Mouse (Mus musculus) cerebellum, adult 11-12 months (tissue): ENCODE results near the gene Kcnmb1.

Experiments
- DNase-seq: peaks from one replicate; pipeline ENCODE4 v3.0.0; 2022

Kcnmb1 gene

DNA sequence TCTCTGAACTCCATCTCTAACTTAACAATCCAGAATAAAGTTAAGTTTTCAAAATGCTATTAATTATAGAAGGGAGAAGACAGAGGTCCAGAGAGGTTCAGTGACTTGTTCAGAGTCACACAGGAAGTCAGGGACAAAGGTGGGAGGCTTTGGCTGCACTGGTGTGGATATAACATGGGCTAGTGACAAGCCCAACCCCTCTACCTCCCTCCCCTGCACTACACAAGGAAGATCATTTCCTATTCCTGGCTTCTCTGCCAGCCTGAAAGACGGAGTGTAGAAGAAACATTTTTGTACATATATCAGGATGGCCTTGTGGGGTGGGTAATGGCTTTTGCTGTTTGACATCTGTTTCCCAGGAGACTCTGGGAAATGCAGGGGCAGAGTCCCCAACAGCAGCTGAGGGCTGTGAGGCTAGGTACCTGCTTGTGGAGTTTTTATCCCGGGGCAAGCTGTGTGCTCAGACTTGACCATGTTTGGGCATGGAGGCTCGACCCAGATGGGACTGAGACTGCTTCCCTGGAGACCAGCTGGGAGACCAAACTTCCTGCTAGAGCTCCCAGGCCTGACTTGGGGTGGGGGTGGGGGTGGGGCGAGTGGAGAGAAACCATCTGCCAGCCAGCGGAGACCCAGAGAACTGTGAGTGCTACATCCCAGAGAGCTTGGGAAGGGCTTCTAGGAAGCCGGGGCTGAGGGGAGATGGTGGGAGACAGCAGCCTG, at the start of gene Kcnmb1:
Gene Kcnmb1, plus strand, starts transcription at position 326 of the 720 bp plus-strand sequence.
- DNase-seq, result no peak

DNA sequence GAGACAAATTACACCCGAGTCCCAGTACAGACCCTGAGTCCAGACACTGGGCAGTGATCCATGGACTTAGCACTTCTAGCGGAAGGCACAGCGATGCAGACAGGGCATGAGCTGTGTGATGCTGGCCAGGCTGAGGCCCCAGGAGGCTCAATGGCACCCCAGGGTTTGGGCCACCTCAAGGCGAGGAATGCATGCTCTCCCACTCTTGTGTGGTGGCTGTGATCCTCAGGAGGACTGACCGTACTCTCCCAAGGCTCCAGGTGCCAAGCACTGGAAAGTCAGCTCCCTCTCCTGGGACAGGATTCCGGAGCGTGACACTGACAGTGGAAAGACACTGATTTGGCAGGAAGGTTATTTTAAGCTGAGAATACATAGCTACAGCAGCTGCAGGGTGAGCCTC, 49.8 kb upstream of the Kcnmb1 start:
- no peak for DNase-seq

DNA sequence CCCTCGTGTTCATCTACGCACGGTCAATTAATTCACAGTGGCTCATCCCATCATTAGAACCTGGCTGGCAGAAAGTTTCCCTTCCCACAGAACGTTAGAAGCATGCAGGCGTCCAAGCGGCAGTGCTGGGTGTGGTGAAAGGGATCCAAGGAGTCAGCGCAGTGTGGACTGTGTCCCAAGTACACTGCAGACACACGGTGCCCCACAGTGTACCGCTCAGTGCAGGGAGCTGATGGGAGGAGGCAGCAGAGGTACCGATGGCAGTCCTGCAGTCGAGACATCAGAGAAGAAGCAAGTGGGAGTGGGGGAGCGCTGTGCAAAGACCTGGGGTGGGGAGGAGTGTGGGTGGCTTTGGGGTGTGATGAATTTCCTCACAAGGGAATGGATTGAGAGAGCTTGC, 48.6 kb upstream of the Kcnmb1 start:
- no peak for DNase-seq

DNA sequence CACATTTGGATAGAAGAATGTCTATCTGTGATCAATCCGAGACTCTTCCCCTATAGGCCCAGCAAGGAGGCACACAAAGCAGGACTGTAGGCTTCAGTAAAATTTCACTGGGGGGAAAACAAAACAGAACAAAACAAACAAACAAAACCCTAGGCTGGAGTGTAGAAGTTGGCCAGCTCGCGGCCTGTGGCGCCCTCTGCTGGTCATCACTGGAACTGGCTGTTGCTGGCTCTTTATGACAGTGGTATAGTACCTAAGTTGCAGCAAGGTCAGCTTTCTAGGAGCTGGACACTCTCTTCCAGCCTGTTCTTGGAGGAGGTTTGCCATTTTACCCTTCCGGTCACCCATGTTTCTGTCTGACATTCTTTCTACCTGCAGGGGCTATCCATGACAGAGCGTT, 45.2 kb upstream of the Kcnmb1 start:
- DNase-seq, result peak; percentile 21

DNA sequence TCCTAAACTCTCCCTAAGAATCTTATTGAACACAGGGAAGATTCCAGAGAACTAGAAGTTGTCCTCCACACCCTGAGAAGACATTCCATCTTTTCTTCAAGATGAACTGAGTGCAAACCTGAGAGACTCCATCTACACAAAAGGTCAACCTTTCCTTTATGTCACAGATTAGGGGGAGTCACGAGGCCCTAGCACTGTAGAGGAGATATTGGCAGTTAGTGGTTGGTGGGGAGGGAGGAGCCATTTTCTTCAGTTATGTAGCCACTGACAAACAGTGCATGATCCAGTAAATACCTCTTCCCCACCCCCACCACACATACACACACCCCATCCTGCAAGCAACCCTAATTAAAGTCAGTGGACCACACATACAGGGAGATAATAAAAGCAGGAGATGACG, 44.4 kb upstream of the Kcnmb1 start:
- DNase-seq, result no peak

DNA sequence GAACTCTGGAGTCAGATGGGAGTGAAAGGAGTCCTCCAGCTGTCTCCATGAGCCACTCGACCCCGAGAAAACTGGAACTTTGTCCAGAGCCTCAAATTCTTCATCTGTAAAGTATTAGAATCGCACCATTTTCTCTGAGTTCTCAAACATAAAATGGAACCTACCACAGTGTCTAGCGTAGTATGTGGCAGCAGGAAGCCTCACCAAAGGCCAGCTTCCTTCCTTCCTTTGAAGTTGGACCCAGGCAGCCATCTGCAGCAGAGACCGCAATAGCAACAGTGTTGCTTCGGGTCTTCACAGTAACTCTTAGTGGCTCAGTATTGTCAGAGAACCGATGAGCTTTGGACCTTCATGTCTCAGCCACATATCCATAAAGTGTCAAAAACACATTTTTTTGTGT, 43.0 kb upstream of the Kcnmb1 start:
- no peak for DNase-seq

DNA sequence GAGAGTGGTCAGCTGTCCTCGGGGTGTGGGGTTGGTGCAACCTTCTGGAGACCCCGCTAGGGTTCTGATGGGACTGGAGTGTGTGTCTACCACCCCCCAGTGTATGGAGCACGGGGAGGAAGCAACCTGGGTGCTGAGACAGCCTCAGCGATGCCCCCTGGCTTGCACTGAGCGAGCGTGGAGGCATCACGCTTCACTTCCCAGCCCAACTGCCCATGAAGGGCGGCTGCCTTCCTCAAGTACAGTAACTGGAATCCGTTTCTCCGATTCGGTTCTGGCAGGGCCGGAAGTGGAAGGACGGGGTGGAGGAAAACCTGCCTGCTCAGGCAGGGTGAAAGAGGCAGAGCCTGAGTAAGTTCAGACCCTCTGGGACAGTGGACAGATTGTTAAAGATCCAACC, 41.4 kb upstream of the Kcnmb1 start:
- no peak for DNase-seq

DNA sequence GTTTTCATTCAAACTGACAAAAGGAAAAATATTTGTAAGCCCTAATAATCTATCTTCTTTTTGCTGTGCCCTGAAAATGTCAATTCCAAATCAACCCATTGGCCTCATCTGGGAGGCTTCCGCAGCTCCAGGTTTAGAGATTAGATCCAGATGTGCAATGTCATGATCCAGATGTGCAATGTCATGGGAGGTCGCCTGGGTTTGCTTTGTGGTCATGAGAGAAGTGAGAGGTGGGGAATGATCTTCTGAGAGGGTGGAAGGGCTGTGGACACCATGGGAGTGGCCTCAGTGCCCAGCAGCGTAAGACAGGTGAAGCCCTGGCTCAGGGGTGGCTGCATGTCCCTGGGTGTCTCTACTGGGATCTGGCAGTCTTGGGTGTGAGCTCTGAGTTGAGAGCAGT, 39.8 kb upstream of the Kcnmb1 start:
- DNase-seq, result no peak

DNA sequence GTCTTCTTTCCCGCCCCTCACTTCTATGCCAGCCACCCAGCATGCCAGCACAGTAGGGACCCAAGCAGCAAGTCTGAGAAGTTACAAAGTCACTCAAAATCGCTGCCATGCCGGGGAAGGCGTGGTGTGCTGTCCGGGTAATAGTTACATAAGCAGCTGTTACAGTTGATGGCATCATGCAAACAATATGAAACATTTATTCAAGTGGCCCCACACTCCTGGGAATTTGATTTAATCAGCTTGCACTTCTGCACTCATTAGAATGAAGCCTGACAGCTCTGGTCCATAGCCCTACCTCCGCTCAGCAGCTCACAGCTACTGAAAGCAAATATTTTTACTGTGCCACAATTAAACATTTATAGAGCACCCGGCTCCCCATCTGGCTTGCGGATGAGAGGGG, 37.0 kb upstream of the Kcnmb1 start:
- DNase-seq, result no peak

DNA sequence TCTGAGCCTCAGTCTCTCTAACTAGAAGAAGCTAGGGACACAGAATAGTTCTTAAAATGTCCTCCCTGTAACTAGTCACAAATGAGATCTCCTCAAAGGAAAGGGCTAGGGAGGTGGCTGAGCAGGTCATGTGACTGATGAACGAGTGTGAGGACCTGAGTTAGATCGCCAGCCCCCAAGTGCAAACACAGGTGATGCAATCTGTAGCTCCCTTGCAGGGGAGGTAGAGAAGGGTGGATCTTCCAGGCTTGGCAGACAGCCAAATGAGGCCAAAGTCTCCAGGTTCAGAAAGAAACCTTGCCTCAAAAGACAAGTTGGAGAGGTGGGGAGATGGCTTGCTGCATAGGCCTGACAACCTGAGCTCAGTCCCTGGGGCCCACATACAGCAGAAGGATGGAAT, 36.3 kb upstream of the Kcnmb1 start:
- no peak for DNase-seq

DNA sequence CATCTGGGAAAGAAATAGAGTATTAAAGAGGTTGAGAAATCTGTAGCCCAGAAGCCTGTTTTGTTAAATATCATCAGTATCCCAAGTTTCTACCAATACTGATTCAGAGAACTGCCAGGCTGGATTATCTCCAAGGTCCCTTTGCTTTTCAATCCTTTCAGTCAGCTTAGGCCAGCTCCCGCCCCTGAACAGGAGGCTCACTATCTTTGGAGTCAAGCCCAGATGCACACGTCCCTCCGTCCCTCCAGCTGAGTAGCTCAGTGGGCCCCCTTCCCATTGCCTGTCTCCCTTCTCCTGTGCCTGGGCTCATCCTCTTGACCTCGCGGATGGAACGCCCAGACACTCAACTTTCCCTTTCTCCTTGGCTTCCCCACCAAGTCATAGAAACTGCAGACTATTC, 35.5 kb upstream of the Kcnmb1 start:
- no peak for DNase-seq

DNA sequence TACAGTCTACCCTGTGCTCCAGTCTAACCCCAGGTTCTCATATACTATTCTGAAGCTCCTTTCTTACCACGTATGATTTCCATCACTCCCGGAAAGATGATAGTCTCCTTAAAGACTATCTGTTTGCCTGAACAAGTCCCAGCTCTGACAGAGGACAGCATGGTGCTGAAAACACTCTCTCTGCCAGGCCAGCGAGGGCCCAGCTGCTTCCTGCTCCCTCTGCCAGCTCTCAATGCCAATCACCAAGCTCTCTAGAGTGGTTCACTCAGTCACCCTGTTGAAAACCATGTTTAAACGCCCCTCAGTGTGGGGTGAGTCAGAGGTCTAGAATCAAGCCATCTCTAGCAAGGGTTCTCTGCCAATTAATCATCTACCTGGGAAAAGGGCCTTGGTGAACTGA, 35.0 kb upstream of the Kcnmb1 start:
- DNase-seq, result no peak

DNA sequence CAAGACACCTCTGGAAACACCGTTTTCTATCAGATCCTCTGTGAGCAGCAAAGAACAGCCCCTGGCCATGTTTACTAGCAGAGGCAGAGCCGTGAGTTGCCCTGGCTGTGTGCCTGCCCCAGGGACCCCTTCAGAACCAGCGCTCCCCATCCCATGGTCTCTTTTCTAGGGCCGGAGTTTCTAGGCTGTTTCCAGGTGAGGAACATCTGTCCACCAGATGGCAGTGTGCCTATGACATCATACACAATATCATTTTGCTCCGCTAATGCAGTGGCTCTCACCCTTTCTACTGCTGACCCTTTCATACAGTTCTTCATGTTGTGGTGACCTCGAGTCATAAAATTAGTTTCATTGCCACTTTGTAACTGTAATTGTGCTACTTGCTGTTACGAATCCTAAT, 34.2 kb upstream of the Kcnmb1 start:
- DNase-seq, result no peak

DNA sequence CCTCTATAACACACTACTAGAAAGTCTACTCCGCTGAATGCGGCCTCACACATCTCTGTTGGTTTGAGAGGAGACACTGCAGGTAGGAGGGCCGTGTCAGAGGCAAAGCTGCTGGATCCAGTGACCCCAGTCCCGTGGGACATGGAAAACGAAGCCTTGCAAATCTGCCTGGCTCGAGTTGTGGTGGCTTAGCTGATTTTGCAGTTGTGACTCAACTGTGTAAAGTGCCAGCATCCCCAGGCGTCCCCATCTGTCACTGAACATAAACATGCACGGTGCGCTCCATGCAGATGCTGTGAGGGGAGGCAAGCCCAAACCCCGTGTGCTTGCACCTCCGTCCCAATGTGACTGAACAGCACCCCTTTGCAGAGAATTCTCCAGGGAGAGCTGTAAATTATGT, 33.4 kb upstream of the Kcnmb1 start:
- no peak for DNase-seq

DNA sequence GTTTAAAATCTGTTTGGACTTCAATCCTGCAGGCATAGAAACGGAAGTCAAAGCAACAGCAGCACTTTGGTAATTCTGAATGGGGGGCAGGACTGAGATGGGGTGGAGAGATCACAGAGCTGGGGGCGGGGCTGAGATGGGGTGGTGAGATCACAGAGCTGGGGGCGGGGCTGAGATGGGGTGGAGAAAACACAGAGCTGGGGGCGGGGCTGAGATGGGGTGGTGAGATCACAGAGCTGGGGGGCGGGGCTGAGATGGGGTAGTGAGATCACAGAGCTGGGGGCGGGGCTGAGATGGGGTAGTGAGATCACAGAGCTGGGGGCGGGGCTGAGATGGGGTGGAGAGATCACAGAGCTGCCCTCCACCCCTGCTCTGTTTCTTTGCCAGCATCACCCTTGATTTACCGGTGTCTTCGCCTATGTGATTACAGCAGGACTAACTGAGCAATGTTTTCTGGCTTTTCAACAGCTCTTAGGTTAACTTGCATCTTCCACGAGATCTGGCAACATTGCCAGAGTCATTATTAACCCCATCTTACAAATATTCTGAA, 30.9 kb upstream of the Kcnmb1 start:
- no peak for DNase-seq

DNA sequence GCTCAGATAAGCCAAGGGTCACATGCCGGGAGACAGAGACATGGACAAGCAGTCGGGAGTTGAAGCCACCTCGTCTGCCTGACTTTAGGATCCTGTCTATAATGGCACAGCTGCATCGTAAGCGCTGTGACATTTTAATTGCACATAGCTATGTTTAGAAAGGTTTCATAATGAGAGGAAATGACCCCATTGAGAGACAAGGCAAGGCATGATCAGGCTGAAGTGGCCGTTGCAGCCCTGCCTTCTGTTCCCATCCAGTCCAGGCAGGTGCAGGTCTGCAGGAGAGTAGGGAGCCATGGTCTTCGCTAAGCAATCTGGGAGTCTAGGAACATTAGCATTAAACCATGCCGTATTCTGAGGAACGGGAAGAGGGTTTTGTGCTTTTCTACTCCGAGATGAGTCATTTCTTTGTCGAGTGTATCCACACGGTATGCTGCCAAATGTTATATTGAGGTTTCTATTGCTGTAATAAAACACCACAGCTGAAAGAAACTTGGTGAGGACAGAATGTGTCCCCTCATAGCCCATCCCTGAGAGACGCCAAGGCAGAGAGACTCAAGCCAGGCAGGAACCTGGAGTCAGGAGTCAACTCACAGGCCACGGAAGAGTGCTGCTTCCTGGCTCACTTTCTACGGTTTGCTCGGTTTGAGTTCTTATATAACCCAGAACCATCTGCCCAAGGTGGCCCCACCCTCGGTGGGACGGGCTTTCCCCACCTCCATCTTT, 30.3 kb upstream of the Kcnmb1 start:
- DNase-seq, result no peak

DNA sequence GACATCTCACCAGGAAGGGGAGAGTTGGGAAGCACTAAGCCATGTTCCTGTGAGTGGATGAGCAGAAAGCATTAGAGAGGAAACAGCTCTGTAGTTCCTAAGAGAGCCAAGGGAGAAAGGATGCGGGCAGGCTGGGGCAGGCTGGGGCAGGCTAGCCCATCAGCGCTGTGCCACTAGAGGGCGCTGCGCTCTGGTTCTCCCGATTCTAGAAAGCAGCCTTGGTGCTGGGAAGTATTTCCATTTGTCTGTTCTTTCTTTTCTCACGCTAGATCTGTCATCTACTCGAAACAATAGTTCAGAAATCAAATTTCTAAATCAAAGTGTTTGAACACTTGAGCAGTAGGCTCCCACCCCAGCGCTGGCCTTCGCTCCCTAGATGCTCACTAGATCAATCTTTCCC, 28.5 kb upstream of the Kcnmb1 start:
- no peak for DNase-seq

DNA sequence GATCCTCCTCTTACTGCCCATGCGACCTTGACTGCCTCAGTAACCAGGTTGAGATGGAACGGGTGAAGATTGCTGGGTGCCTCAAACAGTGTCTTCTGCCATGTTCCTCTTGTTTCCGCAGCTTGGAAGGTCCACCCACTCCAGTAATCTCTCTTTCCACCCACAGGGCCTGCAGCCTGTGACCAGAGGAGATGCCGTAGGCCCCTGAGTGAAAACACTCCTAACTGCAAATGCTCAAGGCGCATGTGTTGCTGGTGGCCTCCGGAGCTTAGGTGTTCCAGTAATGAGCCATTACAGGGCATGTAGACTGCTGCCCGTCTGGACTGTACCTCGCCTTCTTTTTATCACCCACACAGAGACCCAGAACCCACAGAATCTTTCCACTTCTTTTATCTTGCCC, 25.2 kb upstream of the Kcnmb1 start:
- DNase-seq, result no peak

DNA sequence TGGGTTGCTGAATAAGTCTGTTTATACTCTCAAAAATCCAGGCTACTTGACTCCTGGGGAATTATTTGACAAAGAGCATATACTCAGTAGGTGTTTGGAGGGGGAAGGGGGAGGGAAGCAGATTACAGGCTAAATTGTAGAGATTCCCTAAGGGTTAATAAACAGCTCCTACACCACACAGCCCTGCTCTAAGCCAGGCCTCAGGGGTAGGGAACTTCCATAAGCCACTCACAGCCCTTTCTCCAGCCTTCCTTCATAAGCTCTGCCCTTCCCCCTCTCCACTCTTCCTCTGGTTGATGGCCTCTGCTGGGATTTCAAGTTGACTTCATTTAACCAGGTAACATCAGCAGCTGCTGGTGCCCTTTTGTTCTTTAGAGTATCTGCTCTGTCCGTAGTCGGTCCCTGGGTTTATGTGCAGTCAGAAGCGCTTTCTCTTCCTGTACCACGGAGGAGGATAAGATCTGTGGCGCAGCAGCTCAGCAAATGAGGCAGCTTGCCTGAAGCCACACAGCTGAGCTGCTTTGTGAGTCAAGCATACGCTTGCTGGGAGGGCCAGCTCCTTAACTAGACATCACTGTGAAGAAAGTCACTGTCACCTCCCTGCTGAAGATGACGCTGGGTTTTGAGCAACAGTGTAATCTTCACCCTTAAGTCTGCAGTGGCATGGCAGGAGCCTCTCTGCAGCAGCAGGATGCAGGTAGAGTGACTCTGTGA, 24.1 kb upstream of the Kcnmb1 start:
- no peak for DNase-seq

DNA sequence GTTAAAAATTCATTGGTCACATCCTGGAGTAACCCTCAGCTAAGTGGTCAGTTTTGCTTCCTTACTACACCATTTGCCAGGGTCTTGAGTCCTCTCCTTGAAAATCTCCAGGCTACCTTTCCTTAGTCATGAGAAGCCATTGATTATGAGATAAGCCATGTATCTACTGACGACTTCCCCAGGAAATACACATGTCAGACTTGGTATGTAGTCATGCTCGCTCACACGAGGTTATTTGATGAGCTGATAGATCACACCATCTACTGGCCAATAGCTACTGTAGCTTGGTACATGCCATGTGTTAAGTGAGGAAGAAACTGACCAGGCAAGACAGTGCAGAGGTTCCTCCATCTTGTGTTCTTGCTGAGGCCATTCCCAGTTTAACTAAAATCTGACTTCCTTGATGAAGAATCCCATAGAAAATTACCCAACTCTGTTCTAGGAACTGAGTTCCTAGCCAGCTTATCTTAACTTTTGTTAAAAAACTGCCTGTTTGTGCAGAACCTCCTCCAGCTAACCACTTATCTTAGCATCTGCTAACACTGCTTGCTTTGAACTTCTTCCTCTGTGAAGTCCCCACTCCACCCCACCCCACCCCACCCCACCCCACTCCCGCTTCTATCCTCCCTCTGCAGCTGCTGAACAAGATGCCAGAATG, 23.2 kb upstream of the Kcnmb1 start:
- DNase-seq, result no peak

DNA sequence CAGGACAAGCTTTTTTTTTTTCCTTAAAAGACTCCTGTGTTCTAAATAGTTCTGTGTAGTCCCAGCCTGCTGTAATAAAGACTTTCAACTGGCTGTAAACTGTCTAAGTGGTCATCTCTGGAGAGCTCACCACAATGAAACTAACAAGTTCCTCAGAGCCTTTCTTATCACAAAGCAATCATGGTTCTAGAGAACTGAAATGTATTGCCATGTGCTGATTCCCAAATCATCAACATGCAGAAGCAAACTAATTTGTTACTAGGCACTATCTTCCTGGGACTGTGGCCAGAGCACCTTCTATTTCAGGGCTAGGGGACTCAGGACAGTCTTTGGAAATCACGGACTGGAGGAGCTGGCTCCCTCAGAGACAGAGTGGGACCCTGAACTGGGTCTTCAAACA, 19.2 kb upstream of the Kcnmb1 start:
- DNase-seq, result no peak

DNA sequence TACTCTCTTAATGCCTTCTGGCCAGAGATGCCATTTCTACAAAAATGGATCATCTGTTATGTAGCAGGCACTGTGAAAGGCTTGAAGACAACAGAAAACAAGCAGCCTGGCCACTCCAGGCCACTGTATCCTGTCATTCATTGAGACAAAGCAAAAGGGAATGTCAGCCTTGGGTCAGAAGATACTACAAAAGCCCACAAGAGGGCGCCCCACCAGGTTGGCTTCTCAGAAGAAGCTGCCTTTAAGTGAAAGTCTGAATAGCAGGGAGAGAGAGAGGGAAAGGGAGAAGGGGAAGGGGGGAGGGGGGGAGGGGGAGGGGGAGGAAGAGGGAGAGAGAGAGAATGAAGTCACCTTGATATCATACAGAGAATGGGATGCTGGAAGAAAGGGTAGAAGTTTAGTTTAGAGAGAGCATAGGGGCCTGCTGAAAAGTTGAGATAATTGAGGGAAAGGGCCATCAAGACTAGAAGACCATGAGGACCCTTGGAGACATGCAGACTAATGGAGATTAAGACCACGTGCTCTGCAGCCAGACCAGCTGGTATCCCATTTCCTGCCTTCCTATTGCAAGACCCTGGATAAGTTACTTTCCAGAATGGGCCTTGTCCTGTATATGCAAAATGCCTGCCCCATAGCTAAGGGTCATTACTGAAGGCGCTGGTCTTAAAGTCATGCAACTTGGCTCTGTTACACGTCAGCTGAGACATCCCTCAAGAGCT, 18.6 kb upstream of the Kcnmb1 start:
- no peak for DNase-seq
